Mouse (Mus musculus): ENCODE measurements at regions not wholly inside any gene's neighbourhood (a gene's known extent, or its start where the extent isn't known, plus 50 kb on each side); places are given as distances from the start of the nearest gene placed in this dataset.

- ATAC-seq (ENCODE audit: extremely low read depth, insufficient number of reproducible peaks, low FRiP score, poor library complexity, severe bottlenecking), result no peak
These were observed 108.6 kb upstream of the Cpm start for GRCm38 (mm10) chr10:117520536-117521314.

DNA sequence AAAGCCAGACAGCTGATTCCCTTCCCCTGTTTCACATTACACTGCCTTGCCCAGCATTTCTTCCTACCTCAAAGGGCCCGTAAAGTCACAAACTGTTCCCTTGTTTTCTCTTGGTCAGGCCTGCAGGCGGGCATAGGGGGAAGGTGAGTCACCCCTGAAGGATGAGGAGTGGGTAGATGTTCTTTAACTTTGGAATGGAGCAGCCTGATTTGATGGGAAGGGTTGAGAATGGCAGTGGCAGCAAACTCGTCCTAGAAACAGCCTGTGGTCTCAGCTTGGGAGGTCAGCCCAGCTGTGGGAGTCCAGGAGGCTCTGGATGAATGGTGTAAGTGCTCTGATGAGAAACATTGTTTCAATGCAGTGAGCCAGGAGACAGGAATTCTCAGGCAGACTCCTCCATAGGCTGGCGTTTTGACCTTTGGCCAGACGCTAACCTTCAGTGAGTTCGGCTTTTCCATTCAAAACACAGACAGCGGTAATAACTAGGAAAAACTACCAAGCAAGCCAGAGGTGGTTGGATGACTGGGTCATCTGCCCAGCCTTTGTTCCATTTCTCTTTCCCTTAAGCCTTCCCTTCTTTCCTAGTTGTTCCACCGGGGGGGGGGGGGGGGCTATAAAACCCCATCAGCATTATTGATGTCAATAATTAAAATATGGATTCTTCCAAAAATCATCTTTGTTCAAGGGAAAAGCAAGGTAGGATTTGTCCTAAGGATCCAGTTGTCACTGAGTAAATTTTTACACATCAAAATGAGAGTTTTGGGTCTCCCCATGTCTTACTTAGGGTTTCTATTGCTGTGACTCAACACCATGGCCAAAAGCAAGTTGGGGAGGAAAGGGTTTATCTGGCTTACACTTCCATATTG is 109.4 kb upstream of the Cpm start:
- ATAC-seq (ENCODE audit: extremely low read depth, insufficient number of reproducible peaks, low FRiP score, poor library complexity, severe bottlenecking), result no peak

DNA sequence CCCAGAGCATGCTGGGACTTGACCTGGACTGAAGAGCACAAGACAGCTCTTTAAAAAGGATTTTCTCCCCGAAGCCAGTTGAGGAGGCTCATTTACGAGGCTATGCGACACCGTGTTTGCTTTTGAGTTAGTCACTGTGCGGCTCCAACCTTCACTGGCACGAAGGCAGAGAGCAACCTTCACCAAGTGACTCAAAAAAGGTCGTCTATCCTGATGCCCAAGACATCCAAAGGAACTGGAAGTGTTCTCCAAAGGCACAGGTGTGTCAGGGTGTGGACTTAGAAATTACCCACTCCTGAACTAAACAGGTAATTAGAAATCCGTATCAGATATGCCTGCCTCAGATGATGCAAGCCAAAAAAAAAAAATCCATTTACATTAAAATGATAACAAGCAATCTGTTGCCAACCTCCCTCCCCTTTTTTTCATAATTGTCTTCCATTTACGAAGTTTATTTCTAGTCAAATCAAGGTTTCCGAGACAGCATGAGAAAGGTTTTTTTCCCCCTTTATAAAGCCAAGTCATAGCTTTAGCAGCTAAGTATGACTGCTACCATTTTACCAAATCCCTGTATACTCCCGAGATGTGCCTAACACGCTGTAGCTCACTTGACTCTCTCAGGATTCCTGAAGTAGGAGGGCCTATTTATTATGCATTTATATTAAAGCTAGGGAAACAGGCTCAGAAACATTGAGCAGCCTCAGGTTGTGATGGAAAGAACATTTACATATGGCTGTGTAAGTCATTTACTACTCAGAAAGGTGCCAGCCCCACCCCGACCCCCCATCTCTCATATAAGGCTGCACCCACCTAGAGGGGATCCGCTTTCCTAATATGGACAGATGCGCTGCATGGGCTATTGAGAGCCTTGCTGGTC is 110.3 kb upstream of the Cpm start:
- no peak for ATAC-seq (ENCODE audit: extremely low read depth, insufficient number of reproducible peaks, low FRiP score, poor library complexity, severe bottlenecking)

DNA sequence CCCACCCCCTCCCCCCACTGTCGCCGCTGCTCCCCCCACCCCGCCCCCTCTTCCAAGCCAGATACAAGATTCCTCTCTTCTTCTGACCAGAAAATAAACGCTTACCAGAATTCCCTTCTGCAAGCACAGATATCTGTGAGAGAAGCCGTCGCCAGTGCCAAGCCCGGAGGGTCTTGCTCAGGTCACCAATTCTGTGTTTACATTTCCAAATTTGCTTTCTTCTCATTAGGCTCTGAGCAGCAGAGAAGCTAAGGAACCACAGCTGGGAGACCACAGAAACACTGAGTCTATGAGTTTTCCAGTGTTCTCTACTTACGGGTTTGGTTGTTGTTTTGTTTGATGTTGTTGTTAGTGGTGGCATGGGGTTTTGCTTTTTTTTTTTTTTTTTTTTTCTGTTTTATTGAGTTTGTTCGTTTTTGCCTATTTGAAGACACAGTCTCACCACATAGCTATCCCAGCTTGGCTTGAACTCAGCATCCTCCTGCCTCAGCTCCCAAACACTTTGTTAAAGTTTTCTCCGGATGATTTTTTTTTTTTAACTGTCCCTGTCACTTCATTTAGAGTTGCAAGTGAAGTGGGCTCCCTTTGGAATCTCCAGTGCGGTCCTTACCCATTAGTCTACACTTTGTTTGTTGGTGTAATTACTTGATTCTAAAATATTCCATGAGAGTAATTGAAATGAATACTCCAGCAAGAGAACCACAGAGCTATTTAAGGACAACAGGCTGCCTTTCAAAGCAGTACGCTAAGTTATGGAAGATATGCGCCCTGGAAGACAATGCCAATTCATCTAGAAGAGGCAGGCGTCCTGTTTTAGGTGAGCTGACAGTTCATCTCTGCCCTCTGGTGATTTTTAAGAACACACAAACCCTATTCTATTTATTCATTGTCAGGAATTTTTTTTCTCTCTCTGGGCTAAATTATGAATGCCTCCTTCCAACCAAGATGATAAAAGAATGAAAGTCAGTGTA is 111.2 kb upstream of the Cpm start:
- ATAC-seq (ENCODE audit: extremely low read depth, insufficient number of reproducible peaks, low FRiP score, poor library complexity, severe bottlenecking), result no peak

DNA sequence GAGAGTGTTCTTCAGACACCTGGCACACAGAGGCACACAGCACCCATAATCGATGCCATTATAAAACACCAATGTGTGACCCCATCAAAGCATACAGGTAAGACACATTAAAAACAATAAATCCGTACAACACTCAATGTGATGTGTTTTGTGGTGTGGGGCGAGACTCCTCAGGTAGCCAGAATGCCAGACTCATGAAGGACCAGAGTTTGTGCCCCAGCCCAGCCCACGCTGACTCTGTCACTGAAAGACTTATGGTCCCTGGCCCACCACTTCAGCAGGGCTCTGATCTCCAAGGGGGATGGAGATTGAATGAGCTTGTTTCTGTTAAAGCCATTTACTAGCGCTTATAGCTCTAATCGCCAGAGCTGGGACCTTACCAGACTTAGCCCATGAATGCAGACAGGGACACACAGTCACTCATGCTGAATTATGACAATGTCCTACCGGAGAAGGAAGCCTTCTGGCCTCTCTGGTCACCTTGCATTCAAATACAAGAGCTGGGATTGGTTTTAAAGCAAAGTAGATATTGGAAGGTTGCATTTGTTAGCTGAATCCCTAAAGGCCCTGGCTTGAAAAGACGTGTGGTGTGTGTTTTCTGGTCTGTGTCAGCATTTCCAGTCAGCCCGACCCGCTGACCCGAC is 112.1 kb upstream of the Cpm start:
- ATAC-seq (ENCODE audit: extremely low read depth, insufficient number of reproducible peaks, low FRiP score, poor library complexity, severe bottlenecking), result no peak

- no peak for ATAC-seq (ENCODE audit: extremely low read depth, insufficient number of reproducible peaks, low FRiP score, poor library complexity, severe bottlenecking)
These were observed 112.8 kb upstream of the Cpm start for GRCm38 (mm10) chr10:117516510-117516909.

DNA sequence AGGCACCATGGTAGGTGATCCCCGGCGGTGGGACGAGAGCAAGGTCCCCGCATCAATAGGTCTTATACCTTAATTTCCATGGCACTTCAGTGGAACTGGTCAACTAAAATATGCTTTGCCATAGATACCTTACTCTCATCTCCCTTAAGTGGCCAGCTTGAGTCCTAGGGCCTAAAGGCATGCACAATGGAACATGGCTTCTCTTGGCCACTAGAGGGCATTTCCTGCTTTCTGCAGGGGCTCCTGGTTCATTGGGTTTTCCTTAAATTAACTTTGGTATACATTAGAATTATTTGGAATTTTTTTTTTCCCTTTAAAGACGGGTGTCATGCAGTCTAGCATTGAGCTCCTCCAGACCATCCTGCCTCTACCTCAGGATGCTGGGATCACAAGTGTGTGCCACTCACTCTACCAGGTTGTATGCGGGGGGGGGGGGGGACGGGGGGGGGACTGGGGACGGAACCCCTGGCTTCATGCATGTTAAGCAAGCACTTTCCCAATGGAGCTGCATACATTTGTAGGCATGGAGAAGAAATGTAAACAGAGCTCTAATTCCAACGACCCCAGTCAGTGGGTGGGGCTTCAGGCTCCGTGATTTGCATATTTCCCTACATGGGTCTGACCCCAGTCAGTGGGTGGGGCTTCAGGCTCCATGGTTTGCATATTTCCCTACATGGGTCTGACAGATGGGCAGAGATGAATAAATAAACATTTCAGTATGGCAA is 113.4 kb upstream of the Cpm start:
- ATAC-seq (ENCODE audit: extremely low read depth, insufficient number of reproducible peaks, low FRiP score, poor library complexity, severe bottlenecking), result peak; percentile 41; the same call in 1 of the 2 replicates

GRCm38 (mm10) chr10:117515039-117515438 is 114.3 kb upstream of the Cpm start:
- ATAC-seq (ENCODE audit: extremely low read depth, insufficient number of reproducible peaks, low FRiP score, poor library complexity, severe bottlenecking), result no peak

DNA sequence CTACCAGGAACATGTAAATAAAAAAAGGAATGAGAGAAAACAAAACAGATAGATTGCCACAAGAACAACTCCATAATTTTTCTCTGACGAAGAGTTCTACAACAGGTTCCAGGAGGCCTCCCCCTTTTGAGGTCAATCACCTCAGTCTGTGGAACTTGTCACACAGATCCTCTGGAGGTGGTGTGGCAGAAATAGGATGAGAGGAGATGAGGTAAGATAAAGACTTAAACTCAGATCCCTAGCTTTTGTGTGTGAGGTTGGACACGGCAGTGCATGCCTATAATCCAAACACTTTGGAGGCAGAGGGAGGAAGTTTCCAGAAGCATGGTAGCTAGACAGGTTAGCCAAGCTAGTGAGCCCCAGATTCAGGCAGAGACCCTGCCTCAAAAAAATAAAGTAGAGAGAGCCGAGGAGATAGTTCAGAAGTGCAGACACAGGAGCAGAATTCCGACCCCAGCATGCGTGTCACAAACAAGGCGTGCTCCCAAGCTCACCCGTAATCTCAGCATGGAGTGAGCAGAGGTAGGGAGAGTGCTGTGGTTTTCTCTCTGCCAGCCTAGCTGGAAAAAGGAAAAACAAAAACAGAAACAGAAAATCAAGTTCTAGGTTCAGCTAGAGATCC is 115.3 kb upstream of the Cpm start:
- no peak for ATAC-seq (ENCODE audit: extremely low read depth, insufficient number of reproducible peaks, low FRiP score, poor library complexity, severe bottlenecking)

GRCm38 (mm10) chr10:117512424-117513257 is 116.7 kb upstream of the Cpm start:
- no peak for ATAC-seq (ENCODE audit: extremely low read depth, insufficient number of reproducible peaks, low FRiP score, poor library complexity, severe bottlenecking)

DNA sequence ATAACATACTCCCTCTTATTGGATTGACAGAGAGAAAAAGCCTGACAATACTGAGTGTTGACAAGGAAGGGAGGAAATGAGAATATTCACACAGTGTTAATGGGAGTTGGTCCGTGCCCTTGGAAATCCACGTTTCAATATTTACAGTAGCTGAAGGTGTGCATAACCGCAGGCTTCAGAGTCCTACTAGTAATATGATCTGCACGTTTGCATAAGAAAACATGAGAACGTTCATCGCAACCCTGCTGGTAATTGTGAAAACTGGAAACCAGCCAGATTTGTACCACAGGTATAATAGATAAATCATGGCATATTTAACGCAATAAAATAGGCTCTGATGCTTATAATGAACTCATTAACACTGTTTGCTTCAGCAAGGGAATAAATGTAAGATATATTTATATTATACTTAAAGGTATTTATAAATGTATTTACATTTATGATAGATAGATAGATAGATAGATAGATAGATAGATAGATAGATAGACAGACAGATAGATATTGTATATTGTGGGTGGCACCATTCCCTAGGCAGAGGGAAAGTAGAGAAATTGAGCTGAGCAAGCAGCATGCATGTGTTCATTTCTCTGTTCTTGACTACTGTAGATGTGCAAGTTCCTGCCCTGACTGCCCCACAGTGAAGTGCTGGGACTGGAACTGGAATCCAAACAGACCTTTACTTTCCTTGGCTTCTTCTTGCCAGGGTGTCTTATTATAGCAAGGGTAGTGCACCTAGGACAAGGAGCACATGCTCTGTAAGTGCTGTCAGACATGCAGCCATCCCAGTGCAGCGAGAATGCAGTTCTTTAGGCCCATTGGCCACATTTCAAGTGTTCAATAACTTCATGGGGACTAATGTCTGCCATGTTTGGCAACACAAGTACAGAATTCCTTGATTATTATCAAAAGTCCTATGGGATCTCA is 117.6 kb upstream of the Cpm start:
- no peak for ATAC-seq (ENCODE audit: extremely low read depth, insufficient number of reproducible peaks, low FRiP score, poor library complexity, severe bottlenecking)

DNA sequence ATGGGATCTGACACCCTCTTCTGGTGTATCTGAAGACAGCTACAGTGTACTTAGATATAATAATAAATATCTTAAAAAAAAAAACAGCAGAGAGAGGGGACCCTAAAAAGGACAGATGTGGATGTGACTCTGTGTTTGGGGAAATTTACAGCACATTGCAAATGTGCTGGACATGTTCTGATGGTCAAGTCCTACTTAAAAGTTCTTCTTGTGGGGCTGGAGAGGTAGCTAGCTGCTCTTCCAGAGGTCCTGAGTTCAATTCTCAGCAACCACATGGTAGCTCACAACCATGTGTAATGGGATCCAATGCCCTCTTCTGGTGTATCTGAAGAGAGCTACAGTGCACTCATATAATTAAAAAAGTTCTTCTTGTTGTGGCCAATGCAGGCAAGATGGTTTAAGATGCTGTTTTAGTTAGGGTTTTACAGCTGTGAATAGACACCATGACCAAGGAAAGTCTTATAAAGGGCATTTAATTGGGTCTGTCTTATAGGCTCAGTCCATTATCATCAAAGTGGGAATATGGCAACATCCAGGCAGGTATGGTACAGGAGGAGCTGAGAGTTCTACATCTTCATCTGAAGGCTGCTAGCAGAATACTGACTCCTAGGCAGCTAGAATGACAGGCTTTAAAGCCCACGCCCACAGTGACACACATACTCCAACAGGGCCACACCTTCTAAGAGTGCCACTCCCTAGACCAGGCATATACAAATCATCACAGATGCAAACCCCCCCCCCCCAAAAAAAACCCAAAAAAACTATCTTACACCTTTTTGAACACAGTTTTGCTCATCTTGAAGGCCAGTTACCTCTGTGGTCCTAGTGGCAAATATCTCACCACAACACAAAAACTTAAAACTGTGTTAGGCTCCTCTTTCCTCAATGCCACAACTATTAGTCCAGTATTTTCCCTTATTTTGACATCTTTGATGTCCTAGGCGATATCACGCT is 118.5 kb upstream of the Cpm start:
- ATAC-seq (ENCODE audit: extremely low read depth, insufficient number of reproducible peaks, low FRiP score, poor library complexity, severe bottlenecking), result no peak

- no peak for ATAC-seq (ENCODE audit: extremely low read depth, insufficient number of reproducible peaks, low FRiP score, poor library complexity, severe bottlenecking)
These were observed 119.1 kb upstream of the Cpm start for GRCm38 (mm10) chr10:117510224-117510486.
